Mouse (Mus musculus): ENCODE measurements at regions not wholly inside any gene's neighbourhood (a gene's known extent, or its start where the extent isn't known, plus 50 kb on each side); places are given as distances from the start of the nearest gene placed in this dataset.

DNA sequence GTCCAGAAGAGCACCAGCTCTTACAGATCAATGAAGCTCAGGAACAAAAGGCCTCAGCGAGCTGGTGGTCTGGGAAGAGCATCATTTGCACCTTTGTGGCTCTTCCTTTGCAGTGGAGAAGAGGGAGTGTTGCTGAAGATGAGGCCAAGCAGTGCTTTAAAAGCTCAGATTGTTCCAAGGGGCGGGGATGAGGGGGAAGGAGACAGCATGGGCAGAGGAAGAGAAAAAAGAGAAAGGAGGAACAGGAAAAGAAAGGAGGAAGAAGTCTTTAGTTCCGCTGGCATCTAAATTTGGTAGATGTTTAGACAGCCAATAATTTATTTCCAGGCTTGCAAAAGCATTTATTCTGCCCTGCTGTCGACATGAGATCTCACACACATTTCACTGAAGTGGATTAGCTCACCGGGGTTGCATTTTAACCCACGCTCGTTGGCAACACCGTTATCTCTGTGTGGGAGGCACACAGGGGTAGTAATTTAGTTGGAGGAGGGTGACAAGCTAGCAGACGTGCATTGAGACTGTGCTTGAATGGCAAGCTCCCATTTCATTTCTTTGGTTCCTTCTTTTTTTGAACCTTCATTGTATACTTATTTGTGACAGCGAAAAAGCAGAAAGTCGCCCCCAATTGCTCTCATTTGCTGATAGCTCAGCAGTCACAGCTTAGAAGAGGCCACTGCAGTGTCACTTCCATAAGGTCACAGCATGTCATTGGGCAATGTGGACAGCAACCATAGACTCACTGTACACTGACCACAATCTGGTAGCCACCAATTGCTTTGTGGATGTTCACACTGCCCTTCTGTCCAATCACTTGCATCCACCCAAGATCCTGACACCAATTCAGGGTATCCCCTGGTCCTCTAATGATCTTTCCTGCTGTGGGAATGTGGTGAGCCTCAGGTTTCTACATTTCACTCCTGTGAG, 128.2 kb upstream of the Atp1b1 start:
- no peak for ATAC-seq
- no peak for TF ChIP-seq EP300 (IDR thresholded peaks at IDR 0.05; ENCODE audit: low read depth)
- no peak for TF ChIP-seq CTCF (IDR thresholded peaks at IDR 0.05; ENCODE audit: low read depth)
- DNase-seq: no peak
- Histone ChIP-seq H3K4me1 (ENCODE audit: insufficient read depth) (peaks cover 5% of the 10 kb centered on the region), H3K27ac (ENCODE audit: low read depth) (no peak overlapping the region), H3K9me3 (ENCODE audit: low read length) (no peaks in the 10 kb centered on the region), H3K9ac (replicated peaks) (no peak overlapping the region), H3K27me3 (ENCODE audit: insufficient read depth, low read length) (no peaks in the 10 kb centered on the region), H3K4me3 (ENCODE audit: low read depth, low read length) (no peak overlapping the region), H3K36me3 (replicated peaks; ENCODE audit: insufficient read depth, low read length) (no peaks in the 10 kb centered on the region), H3K4me2 (ENCODE audit: low read depth, low read length) (no peak overlapping the region)
- WGBS (ENCODE audit: insufficient replicate concordance): 28% methylated on average over 11 of the region's 11 CpGs

DNA sequence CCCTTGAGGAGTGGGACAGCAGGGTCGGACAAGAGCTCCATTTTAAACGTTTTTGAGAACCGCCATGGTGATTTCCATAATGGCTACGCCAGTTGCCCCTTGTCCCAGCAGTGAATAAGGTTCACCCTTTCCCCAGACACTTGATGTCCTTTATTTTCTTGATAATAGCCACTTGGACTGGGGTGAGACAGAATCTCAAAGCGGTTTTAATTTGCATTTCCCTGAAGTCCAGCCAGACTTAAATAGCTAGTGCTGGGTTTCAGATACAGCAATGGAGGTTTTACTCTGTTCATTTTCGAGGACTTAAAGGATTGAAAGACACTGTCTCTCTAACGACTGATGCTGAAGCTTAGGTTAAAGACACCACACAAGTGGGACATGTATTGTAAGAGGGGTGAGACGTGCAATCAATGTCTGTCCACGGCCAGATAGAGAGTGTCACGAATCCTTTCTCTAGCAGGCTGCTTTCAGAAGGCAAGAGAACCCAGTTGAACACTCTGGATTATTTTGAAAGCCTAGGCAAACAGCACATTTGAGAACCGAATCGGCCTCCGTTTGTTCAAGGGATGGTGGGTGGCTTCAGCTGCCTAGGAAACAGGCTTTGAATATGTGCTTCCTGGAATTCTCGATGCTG, 118.8 kb upstream of the Atp1b1 start:
- ATAC-seq (no peak), DNase-seq (no peak)
- Histone ChIP-seq H3K4me2 (ENCODE audit: low read depth, low read length) (no peak overlapping the region), H3K9me3 (ENCODE audit: low read length) (no peaks in the 10 kb centered on the region), H3K9ac (replicated peaks) (no peak overlapping the region), H3K4me1 (ENCODE audit: insufficient read depth) (no peaks in the 10 kb centered on the region), H3K36me3 (replicated peaks; ENCODE audit: insufficient read depth, low read length) (no peaks in the 10 kb centered on the region), H3K27ac (ENCODE audit: low read depth) (no peak overlapping the region), H3K27me3 (ENCODE audit: insufficient read depth, low read length) (no peaks in the 10 kb centered on the region), H3K4me3 (ENCODE audit: low read depth, low read length) (no peak overlapping the region)
- TF ChIP-seq CTCF (IDR thresholded peaks at IDR 0.05; ENCODE audit: low read depth): no peak
- no peak for TF ChIP-seq EP300 (IDR thresholded peaks at IDR 0.05; ENCODE audit: low read depth)
- 68% methylated on average over 14 of the region's 14 CpGs for WGBS (ENCODE audit: insufficient replicate concordance)

DNA sequence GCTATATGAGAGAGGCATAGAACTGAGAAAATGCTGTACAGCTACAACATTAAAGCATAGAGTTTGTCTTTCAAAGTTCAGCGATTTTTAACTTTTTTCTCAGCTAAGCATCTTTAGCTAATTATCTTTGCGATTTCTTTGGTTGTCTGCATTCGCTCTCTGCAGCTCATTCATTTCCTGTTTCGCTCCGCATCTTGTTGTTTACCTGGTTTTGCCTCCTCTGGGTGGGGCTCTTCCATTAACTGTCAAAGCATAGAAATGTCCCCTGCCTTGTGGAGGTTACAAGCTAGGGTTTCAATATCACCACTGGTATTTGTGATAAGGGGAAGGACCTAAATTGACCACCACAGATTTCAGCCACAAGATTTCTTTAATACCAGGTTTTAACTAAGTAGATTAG, 115.5 kb upstream of the Atp1b1 start:
- TF ChIP-seq EP300 (IDR thresholded peaks at IDR 0.05; ENCODE audit: low read depth) (no peak), CTCF (IDR thresholded peaks at IDR 0.05; ENCODE audit: low read depth) (peak; percentile 20; the same call in 1 of the 2 replicates)
- no peaks in the 10 kb centered on the region for H3K36me3 ChIP-seq (replicated peaks; ENCODE audit: insufficient read depth, low read length)
- ATAC-seq: no peak
- H3K9ac ChIP-seq (replicated peaks): no peak overlapping the region
- no peaks in the 10 kb centered on the region for H3K4me1 ChIP-seq (ENCODE audit: insufficient read depth)
- H3K4me3 ChIP-seq (ENCODE audit: low read depth, low read length): no peak overlapping the region
- H3K9me3 ChIP-seq (ENCODE audit: low read length): no peaks in the 10 kb centered on the region
- 79% methylated on average over 5 of the region's 5 CpGs for WGBS (ENCODE audit: insufficient replicate concordance)
- H3K27ac ChIP-seq (ENCODE audit: low read depth): 0 out of 2 replicates have a peak overlapping the region, but pooled peaks have one; percentile 2
- DNase-seq: no peak
- H3K4me2 ChIP-seq (ENCODE audit: low read depth, low read length): no peak overlapping the region
- no peaks in the 10 kb centered on the region for H3K27me3 ChIP-seq (ENCODE audit: insufficient read depth, low read length)

DNA sequence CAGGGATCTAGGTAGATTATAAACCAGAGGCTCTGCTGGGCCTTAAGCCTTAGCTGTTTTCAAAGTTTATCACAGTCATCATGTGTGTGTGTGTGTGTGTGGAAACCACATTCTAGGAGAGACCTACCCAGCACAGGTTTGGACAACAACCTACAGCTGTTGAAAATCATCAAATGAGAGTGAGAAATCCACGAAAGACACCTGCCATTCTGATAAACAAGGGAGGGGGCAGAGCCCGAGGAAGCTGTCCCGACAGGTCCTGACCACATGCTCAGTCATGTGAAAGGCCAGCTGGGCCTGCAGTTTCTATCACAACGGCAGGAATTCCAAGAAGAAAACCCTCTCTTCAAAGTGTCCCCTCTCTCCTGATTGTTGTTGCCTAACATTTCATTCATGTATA, 114.0 kb upstream of the Atp1b1 start:
- peak; percentile 61 for ATAC-seq
- no peaks in the 10 kb centered on the region for H3K36me3 ChIP-seq (replicated peaks; ENCODE audit: insufficient read depth, low read length)
- WGBS (ENCODE audit: insufficient replicate concordance): 43% methylated on average over 4 of the region's 4 CpGs
- no peaks in the 10 kb centered on the region for H3K9me3 ChIP-seq (ENCODE audit: low read length)
- no peak overlapping the region for H3K4me3 ChIP-seq (ENCODE audit: low read depth, low read length)
- no peak for DNase-seq
- H3K9ac ChIP-seq (replicated peaks): no peak overlapping the region
- H3K4me1 ChIP-seq (ENCODE audit: insufficient read depth): no peaks in the 10 kb centered on the region
- peak overlapping the region; percentile 29; the same call in 1 of the 2 replicates for H3K27ac ChIP-seq (ENCODE audit: low read depth)
- no peak overlapping the region for H3K4me2 ChIP-seq (ENCODE audit: low read depth, low read length)
- TF ChIP-seq EP300 (IDR thresholded peaks at IDR 0.05; ENCODE audit: low read depth) (peak; percentile 37; the same call in 1 of the 2 replicates), CTCF (IDR thresholded peaks at IDR 0.05; ENCODE audit: low read depth) (no peak)
- H3K27me3 ChIP-seq (ENCODE audit: insufficient read depth, low read length): no peaks in the 10 kb centered on the region

DNA sequence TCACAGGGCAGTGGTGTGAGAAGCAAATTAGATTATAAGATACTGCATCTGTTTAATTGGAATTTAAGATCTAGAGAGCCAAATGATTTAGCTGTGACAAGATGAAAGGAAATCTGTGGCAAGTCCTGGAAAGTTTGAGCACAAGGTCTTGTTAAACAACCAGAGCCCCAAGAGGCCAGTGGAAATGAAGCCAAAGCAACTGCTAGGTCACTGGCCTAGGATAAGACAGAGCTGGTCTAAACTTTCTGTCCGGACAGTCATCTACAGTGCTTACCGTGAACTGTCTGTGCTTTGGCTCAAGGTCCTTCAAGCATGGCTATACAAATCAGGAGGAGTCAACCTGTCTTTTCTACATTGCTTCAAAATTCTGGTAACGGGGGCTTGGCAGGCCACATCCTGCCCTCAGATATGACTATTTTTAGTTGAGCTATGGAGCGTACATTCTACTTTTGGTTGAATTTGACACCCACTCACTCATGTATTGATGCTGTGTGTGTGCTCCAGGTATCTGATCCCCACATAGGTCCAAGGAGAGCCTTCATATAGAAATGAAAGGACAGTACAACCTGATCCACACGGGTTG, 113.4 kb upstream of the Atp1b1 start:
- H3K9me3 ChIP-seq (ENCODE audit: low read length): no peaks in the 10 kb centered on the region
- H3K4me2 ChIP-seq (ENCODE audit: low read depth, low read length): no peak overlapping the region
- H3K4me3 ChIP-seq (ENCODE audit: low read depth, low read length): no peak overlapping the region
- TF ChIP-seq EP300 (IDR thresholded peaks at IDR 0.05; ENCODE audit: low read depth): no peak
- no peak for TF ChIP-seq CTCF (IDR thresholded peaks at IDR 0.05; ENCODE audit: low read depth)
- 60% methylated on average over 5 of the region's 5 CpGs for WGBS (ENCODE audit: insufficient replicate concordance)
- H3K4me1 ChIP-seq (ENCODE audit: insufficient read depth): no peaks in the 10 kb centered on the region
- peak overlapping the region; percentile 29 for H3K27ac ChIP-seq (ENCODE audit: low read depth)
- ATAC-seq (peak; percentile 45), DNase-seq (no peak)
- H3K9ac ChIP-seq (replicated peaks): no peak overlapping the region
- H3K27me3 ChIP-seq (ENCODE audit: insufficient read depth, low read length): no peaks in the 10 kb centered on the region
- no peaks in the 10 kb centered on the region for H3K36me3 ChIP-seq (replicated peaks; ENCODE audit: insufficient read depth, low read length)

DNA sequence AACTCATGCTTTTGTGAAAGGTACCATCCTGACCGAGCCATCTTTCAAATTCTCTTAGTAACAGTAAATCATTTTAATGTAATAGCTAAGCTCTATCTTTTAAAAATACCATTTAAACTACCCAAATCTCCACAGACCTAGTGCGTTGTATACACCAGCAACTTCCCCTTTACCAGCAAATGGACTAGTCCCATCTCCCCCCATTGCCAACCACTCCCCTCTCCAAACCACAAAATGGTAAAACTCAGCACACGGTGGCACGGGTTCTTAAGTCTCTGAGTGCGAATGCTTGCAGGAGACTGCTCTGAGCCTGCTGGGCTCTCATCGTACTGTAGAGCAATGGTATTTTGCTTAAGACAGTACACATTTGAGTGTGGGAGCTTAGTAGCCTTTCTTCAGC, 106.7 kb upstream of the Atp1b1 start:
- H3K4me1 ChIP-seq (ENCODE audit: insufficient read depth): no peaks in the 10 kb centered on the region
- ATAC-seq (no peak), DNase-seq (no peak)
- H3K27me3 ChIP-seq (ENCODE audit: insufficient read depth, low read length): no peaks in the 10 kb centered on the region
- H3K27ac ChIP-seq (ENCODE audit: low read depth): no peak overlapping the region
- no peak overlapping the region for H3K9ac ChIP-seq (replicated peaks)
- H3K9me3 ChIP-seq (ENCODE audit: low read length): no peaks in the 10 kb centered on the region
- H3K36me3 ChIP-seq (replicated peaks; ENCODE audit: insufficient read depth, low read length): no peaks in the 10 kb centered on the region
- 49% methylated on average over 6 of the region's 6 CpGs for WGBS (ENCODE audit: insufficient replicate concordance)
- no peak overlapping the region for H3K4me3 ChIP-seq (ENCODE audit: low read depth, low read length)
- no peak for TF ChIP-seq EP300 (IDR thresholded peaks at IDR 0.05; ENCODE audit: low read depth)
- no peak for TF ChIP-seq CTCF (IDR thresholded peaks at IDR 0.05; ENCODE audit: low read depth)
- H3K4me2 ChIP-seq (ENCODE audit: low read depth, low read length): no peak overlapping the region
